Mouse (Mus musculus): ENCODE data around the gene Tmem80. TPM values are rescaled to one million over a fixed set of nuclear protein-coding genes. Genes with fewer than 3 reads are reported as not detected.
A peak's percentile ranks its signal among the peaks of the same experiment; 100 is the strongest.

Tmem80 gene
- total RNA-seq (2021) = 34.1 and 43.2 TPM in 2 replicates
- long read RNA-seq, transcript Tmem80-201 (6 exons, 1,800 nt) = major isoform, 5 of 25 reads
- long read RNA-seq, partial matches to known transcripts = 0 of 25 reads
- long read RNA-seq, other reads (novel, unspliced or antisense) = 11 of 25 reads

GRCm38 (mm10) chr7:141327469-141328372 lies at the start of gene Tmem80, which contains the start of gene Deaf1:
TSS of gene Tmem80 (plus strand) at chr7:141327739.
TSS of gene Deaf1 (minus strand) at chr7:141327690.
- DNase-seq = peak; percentile 99

GRCm38 (mm10) chr7:141278766-141279590 lies 48.6 kb upstream of the Tmem80 start, which contains the start of gene Sct:
TSS of gene Sct (minus strand) at chr7:141279133.
- DNase-seq = peak; percentile 23

DNA sequence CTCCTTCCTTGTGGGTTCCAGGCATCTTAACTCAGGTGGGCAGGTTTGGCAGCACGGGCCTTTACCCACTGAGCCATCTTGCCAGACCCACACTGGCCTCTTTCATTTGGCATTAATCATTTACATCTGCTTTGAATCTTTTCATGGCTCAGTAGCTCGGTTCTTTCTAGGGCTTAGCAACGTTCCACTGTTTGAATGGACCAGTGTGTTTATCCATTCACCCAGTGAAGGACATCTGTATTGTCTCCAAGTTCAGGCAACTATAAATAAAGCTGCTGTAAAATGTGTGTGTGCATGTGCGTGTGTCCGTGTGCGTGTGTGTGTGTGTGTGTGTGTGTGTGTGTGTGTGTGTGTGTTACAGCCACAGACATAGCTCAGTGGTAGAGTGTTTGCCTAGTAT lies 46.1 kb upstream of the Tmem80 start:
- DNase-seq = no peak

DNA sequence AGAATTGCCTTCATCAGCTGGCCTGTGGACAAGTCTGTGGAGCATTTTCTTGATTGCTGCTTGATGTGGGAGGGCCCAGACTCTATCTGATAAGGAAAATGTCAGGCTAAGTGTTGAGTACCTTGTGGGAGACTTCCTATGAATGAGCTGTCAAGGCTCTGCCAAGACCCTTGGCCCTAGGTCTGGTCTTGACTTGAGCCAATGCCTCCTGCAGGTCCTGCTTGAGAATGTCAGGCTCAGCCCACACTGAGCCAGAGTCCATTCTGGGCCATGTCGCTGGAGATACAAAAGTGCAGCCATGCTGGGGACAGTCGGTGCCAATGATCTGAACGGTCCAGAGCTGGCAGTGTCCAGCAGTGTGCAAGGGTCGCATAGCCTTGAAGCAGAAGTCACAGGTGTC lies 44.8 kb upstream of the Tmem80 start:
- no peak for DNase-seq

DNA sequence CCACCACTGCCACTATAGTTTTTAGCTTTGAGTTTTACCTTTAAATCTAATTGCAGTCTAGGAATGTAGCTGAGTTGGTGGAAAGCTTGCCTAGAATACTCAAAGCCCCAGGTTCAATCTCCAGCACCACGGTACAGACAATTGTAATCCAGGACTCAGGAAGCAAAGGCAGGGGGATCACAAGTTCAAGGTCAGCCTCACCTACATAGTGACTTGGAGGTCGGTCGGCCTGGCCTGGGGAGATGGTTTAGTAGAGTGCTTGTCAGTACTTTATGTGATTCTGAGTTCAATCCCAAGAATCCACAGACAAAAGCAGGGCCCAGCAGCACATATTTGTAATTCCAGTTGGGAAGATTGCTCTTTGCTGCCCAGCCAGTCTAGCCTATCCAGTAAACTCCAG lies 39.5 kb upstream of the Tmem80 start:
- DNase-seq = no peak

DNA sequence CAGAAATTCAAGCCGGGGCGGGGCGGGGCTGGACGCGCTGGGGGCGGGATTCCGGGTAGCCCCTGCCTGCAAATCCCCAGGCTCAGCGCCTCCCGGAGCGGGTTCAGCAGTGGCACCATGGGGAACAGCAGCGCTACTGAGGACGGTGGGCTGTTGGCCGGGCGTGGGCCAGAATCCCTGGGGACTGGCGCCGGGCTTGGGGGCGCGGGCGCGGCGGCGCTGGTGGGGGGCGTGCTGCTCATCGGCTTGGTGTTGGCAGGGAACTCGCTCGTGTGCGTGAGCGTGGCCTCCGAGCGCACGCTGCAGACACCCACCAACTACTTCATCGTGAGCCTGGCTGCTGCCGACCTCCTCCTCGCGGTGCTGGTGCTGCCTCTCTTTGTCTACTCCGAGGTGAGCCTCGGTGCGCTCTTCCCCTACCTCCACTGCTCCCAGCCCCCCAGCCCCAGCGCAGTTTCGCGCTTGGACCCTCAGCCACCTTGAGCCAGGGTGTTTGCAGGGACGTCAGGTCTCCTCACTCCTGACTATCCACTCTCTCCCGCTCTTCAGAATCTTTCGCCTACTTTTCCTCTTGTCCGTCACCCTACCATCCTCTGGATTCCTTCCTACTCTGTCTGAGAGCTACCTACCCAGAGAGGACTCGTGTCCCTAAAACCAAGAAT lies 35.5 kb upstream of the Tmem80 start, which contains the start of gene Drd4:
Gene Drd4, plus strand, starts transcription at position 86 of the 662 bp plus-strand sequence.
- no peak for DNase-seq

GRCm38 (mm10) chr7:141292583-141293388 lies 34.8 kb upstream of the Tmem80 start:
- DNase-seq = no peak

- peak; percentile 63 for DNase-seq
Measured at GRCm38 (mm10) chr7:141293852-141294471, 33.6 kb upstream of the Tmem80 start.

- no peak for DNase-seq
Measured at GRCm38 (mm10) chr7:141294479-141294878, 33.1 kb upstream of the Tmem80 start.

- no peak for DNase-seq
Measured at GRCm38 (mm10) chr7:141297926-141298650, 29.5 kb upstream of the Tmem80 start.

DNA sequence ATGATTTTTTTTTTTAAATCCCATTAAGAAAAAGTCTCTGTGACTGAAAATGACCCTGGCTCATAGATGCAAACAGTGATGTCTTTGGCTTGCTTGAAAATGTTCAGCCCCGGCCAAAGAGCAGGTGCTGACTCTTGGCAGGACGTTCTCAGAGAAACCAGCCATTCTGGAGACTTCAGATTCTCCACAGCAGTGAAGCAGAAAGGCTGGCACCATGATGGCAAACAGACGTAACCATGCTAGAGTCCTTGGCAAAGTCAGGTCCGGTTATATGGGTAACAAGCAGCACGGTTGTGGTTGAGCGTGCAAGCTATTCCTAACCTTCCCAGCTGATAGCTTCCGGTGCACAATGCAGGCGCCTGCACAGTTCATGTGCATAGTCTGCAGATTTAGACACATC lies 28.4 kb upstream of the Tmem80 start:
- no peak for DNase-seq

DNA sequence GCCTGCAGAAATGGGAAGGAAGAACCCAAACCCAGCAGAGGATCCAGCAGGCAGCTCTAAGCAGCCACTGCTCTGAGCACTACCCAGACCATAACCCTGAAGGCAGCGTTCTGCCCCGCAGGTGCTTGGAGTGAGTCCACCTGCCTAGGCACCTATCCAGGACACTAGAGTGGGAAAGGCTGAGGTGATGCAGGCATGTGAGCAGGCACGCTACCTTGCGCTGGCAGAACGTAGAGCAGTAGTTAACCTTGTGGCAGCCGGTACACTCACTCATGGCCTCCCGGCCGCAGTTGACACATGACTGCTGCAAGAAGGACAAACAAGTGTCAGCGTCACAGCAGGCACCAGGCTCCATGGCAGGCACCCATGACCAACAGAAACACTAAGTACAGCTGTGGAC lies 26.2 kb upstream of the Tmem80 start:
- DNase-seq = peak; percentile 39

DNA sequence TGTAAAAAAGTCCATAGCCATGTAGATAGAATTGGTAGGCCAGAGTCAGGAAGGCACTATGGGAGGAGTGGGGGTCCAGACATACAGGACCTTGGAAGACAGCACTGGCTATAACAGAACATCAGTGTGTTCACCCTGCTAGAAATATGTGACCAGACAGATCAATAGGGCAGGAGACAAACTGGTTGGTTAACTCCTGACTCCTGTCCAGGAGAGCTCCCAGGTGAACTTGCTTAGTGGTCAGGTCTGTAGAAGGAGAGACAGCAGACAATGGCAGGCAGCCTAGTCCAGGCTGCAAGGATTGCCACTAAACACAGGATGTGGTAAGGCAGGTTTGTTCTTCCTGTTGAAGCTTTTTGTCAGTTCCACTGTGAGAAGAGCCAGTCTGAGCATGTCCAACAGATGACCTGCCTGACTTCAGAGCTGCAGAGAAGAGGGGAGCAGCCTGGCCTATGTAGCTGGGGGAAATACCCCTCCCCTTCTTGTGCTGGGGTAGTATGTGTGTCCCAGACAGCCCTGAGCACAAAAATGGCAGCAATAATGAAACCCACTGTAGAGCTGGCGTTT lies 24.8 kb upstream of the Tmem80 start:
- DNase-seq = no peak

DNA sequence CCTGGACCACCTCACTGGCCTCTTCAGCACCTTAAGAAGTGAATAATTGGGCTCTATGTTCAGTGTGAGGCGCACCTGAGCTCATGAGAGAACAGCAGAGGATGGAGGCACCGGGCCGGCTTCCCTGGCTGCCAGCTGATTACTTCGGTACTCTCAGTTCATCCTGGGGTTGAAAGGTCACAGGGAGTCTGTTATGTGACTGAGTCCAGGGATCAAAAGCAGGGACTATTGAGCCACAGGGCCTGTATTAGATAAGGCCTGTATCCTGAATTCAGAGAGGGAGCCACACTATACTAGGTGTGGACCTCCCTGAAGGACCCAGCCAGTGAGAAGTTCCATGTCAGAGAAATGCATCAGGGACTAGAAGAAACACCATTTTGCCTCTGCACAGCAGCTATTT lies 23.0 kb upstream of the Tmem80 start:
- no peak for DNase-seq

DNA sequence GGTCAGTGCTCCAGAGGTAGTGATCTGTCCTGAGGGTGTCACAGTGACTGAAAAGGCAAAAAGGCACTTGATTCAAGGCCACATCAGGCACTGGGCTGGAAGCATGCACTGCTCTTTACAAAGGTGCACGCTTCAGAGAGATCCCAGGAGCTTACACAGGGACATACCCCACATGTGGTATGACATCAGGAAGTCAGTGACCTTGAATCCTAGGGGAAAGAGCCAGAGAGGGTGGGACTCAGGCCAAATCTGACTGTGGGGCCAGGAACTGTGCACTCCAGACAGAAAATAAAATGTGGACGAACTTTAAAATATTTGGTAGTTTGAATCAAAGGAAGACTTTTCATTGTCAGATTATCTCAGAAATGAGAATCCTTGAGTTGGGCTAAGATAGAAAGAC lies 13.1 kb upstream of the Tmem80 start:
- DNase-seq = peak; percentile 49

GRCm38 (mm10) chr7:141315076-141315475 lies 12.5 kb upstream of the Tmem80 start:
- DNase-seq = no peak

DNA sequence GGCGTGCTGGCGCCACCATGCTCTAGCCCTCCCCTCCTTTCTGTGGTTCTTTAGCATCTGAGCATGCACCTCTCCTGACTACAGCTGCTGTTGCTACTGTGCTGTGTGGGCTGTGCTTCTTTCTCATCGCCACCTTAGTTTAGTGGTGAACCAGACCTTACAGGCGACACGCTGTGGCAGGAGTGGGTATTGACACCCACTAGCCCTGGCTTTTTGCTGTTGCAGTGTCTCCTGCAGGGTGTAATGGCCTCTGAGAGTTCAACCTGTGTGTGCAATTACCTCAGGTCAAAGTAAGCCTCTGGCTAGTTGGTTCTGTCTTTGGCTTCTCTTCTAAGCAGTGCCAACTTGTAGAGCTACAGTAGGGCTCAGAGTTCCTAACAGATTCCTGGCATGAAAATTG lies 11.6 kb upstream of the Tmem80 start:
- DNase-seq = peak; percentile 35

GRCm38 (mm10) chr7:141317619-141318132 lies 9.9 kb upstream of the Tmem80 start:
- DNase-seq = no peak

GRCm38 (mm10) chr7:141319446-141319845 lies 8.1 kb upstream of the Tmem80 start:
- no peak for DNase-seq

All from adrenal gland, postnatal 25 days (tissue).